Mouse (Mus musculus) liver, embryonic 14.5 days (tissue): ENCODE data around the gene Crim1. TPM values are rescaled to one million over a fixed set of nuclear protein-coding genes. Genes with fewer than 3 reads are reported as not detected.

Experiments used
- ATAC-seq: fragments of 200-750 bp; cut with Nextera tagmentation; 2 replicates; pipeline ENCODE4 v1.8.0; 2017; ENCODE audit warnings: moderate number of reproducible peaks, mild to moderate bottlenecking, moderate library complexity; ENCODE audit not compliant: insufficient read depth
- DNase-seq, 3 experiments: peaks; one replicate each; pipeline ENCODE4 v3.0.0-alpha.2; 2012 to 2013; ENCODE audit warnings: low read depth in 3 of 3, low spot score in 3 of 3
- H3K27ac ChIP-seq: fragments of 300-500 bp; sonication (generic); 2 replicates; pipeline ENCODE4 v1.5.1; 2014; ENCODE audit warnings: moderate library complexity, mild to moderate bottlenecking, control low read depth, inconsistent platforms
- H3K27me3 ChIP-seq: fragments of 300-500 bp; sonication (generic); 2 replicates; pipeline ENCODE4 v1.6.1; 2014; ENCODE audit warnings: mild to moderate bottlenecking, low read length, moderate library complexity; ENCODE audit not compliant: control insufficient read depth, insufficient read depth
- H3K36me3 ChIP-seq: fragments of 300-500 bp; sonication (generic); replicated peaks from 2 replicates; pipeline ENCODE4 v1.6.1; 2014; ENCODE audit warnings: low read depth; ENCODE audit not compliant: control insufficient read depth, insufficient read depth
- H3K4me1 ChIP-seq, 2 experiments: fragments of 200-500 bp in 1 of 2; fragments of 300-500 bp in 1 of 2; sonication (generic) in 1 of 2; replicated peaks; 2 replicates each; pipeline ENCODE4 v1.6.1; 2012 to 2014; ENCODE audit warnings: antibody characterized with exemption in 1 of 2, inconsistent platforms in 1 of 2, low read length in 1 of 2; ENCODE audit not compliant: control insufficient read depth in 2 of 2, insufficient read depth in 2 of 2
- H3K4me2 ChIP-seq: fragments of 300-500 bp; sonication (generic); 2 replicates; pipeline ENCODE4 v1.6.1; 2014; ENCODE audit warnings: low read depth, mild to moderate bottlenecking, control low read depth, moderate library complexity
- H3K4me3 ChIP-seq, 2 experiments: fragments of 200-500 bp in 1 of 2; fragments of 300-500 bp in 1 of 2; sonication (generic) in 1 of 2; 2 replicates each; pipeline ENCODE4 v1.5.1; 2012 to 2014; ENCODE audit warnings: low read depth in 2 of 2, low read length in 2 of 2, mild to moderate bottlenecking in 2 of 2, control low read depth in 1 of 2, inconsistent platforms in 1 of 2, moderate library complexity in 1 of 2; ENCODE audit not compliant: insufficient read depth in 1 of 2
- H3K9ac ChIP-seq: fragments of 300-500 bp; sonication (generic); replicated peaks from 2 replicates; pipeline ENCODE4 v1.6.1; 2014; ENCODE audit warnings: mild to moderate bottlenecking, control low read depth, moderate library complexity
- H3K9me3 ChIP-seq: fragments of 300-500 bp; sonication (generic); 2 replicates; pipeline ENCODE4 v1.6.1; 2016; ENCODE audit warnings: low read length, mixed read lengths; ENCODE audit not compliant: control insufficient read depth
- CTCF ChIP-seq: IDR thresholded peaks from 2 replicates; pipeline ENCODE4 v1.5.1; 2016; ENCODE audit warnings: antibody characterized with exemption, low read depth, control low read depth
- EP300 ChIP-seq: IDR thresholded peaks from 2 replicates; pipeline ENCODE4 v1.6.1; 2016; ENCODE audit warnings: antibody characterized with exemption, low read depth
- WGBS: fragments of 180-500 bp; shearing (Covaris S2); extraction: QIAGEN DNeasy Blood & Tissue Kit; methylation state at CpG from one replicate; pipeline ENCODE4 v1.1.7; 2014; ENCODE audit not compliant: insufficient replicate concordance; 5-methylcytosine and 5-hydroxymethylcytosine counted together
- polyA plus RNA-seq, 2 experiments: library from polyadenylated mRNA; depleted of rRNA in 1 of 2; stranded (reverse) in 1 of 2; unstranded in 1 of 2; fragments of >200 nt; fragmentation: Nextera tagmentation in 1 of 2; extraction: Ambion mirVana in 1 of 2; gene quantifications; 2 replicates each; pipeline versions ENCODE4 v1.2.1 to v1.2.3; 2012 to 2014

Crim1 gene
- polyA plus RNA-seq, 2 experiments: 0.74 to 0.95 TPM

GRCm38 (mm10) chr17:78283271-78283992 lies 83.4 kb downstream of the Crim1 start:
- no peak overlapping the region for H3K4me2 ChIP-seq
- no peak for TF ChIP-seq CTCF
- TF ChIP-seq EP300: no peak
- 76% methylated on average over 11 of the region's 11 CpGs for WGBS
- no peaks in the 10 kb centered on the region for H3K9me3 ChIP-seq
- ATAC-seq (no peak), DNase-seq (no peak)
- no peaks in the 10 kb centered on the region for H3K36me3 ChIP-seq
- no peak overlapping the region for H3K9ac ChIP-seq
- H3K27ac ChIP-seq: no peak overlapping the region
- peaks cover 0 to 4% of the 10 kb centered on the region in 2 experiments; a peak in 2 of 4 replicates for H3K4me1 ChIP-seq
- no peaks in the 10 kb centered on the region for H3K27me3 ChIP-seq
- H3K4me3 ChIP-seq: no peak overlapping the region

GRCm38 (mm10) chr17:78286021-78286420 lies 86.0 kb downstream of the Crim1 start:
- Histone ChIP-seq H3K9ac (no peak overlapping the region), H3K9me3 (no peaks in the 10 kb centered on the region), H3K4me2 (no peak overlapping the region), H3K4me3 (no peak overlapping the region), H3K27ac (no peak overlapping the region), H3K4me1 (peaks cover 12 to 25% of the 10 kb centered on the region in 2 experiments), H3K27me3 (no peaks in the 10 kb centered on the region), H3K36me3 (no peaks in the 10 kb centered on the region)
- no peak for TF ChIP-seq EP300
- no peak for TF ChIP-seq CTCF
- WGBS: 79% methylated on average over 13 of the region's 13 CpGs
- ATAC-seq: no peak
- no peak for DNase-seq

GRCm38 (mm10) chr17:78287391-78287790 lies 87.3 kb downstream of the Crim1 start:
- WGBS: 58% methylated on average over 2 of the region's 2 CpGs
- Histone ChIP-seq H3K27ac (no peak overlapping the region), H3K4me3 (no peak overlapping the region), H3K9ac (no peak overlapping the region), H3K36me3 (no peaks in the 10 kb centered on the region), H3K4me2 (no peak overlapping the region), H3K27me3 (no peaks in the 10 kb centered on the region), H3K4me1 (peaks cover 12 to 32% of the 10 kb centered on the region in 2 experiments), H3K9me3 (no peaks in the 10 kb centered on the region)
- no peak for ATAC-seq
- TF ChIP-seq EP300 (no peak), CTCF (no peak)
- no peak for DNase-seq

GRCm38 (mm10) chr17:78290153-78290876 lies 90.3 kb downstream of the Crim1 start:
- ATAC-seq (peak; percentile 88), DNase-seq (peak; percentile 36 to 61 (median 40))
- peak overlapping the region; percentile 58 for H3K27ac ChIP-seq
- no peaks in the 10 kb centered on the region for H3K36me3 ChIP-seq
- peaks cover 24 to 41% of the 10 kb centered on the region in 2 experiments for H3K4me1 ChIP-seq
- H3K27me3 ChIP-seq: no peaks in the 10 kb centered on the region
- TF ChIP-seq CTCF (no peak), EP300 (peak; percentile 63)
- no peaks in the 10 kb centered on the region for H3K9me3 ChIP-seq
- peak overlapping the region; percentile 35 for H3K4me2 ChIP-seq
- H3K9ac ChIP-seq: no peak overlapping the region; the same call in 1 of the 2 replicates
- WGBS: 65% methylated on average over 6 of the region's 6 CpGs
- no peak overlapping the region for H3K4me3 ChIP-seq

- 89% methylated on average over 5 of the region's 5 CpGs for WGBS
- no peak for DNase-seq
- TF ChIP-seq EP300: no peak
- TF ChIP-seq CTCF: no peak
- H3K27me3 ChIP-seq: no peaks in the 10 kb centered on the region
- H3K36me3 ChIP-seq: no peaks in the 10 kb centered on the region
- ATAC-seq: no peak
- peaks cover 25 to 44% of the 10 kb centered on the region in 2 experiments for H3K4me1 ChIP-seq
- H3K27ac ChIP-seq: no peak overlapping the region
- no peak overlapping the region for H3K4me2 ChIP-seq
- no peak overlapping the region for H3K4me3 ChIP-seq
- H3K9me3 ChIP-seq: no peaks in the 10 kb centered on the region
- H3K9ac ChIP-seq: no peak overlapping the region
These were observed 91.0 kb downstream of the Crim1 start for GRCm38 (mm10) chr17:78291030-78291429.
